Mouse (Mus musculus): ENCODE data around the gene Qser1.

DNA sequence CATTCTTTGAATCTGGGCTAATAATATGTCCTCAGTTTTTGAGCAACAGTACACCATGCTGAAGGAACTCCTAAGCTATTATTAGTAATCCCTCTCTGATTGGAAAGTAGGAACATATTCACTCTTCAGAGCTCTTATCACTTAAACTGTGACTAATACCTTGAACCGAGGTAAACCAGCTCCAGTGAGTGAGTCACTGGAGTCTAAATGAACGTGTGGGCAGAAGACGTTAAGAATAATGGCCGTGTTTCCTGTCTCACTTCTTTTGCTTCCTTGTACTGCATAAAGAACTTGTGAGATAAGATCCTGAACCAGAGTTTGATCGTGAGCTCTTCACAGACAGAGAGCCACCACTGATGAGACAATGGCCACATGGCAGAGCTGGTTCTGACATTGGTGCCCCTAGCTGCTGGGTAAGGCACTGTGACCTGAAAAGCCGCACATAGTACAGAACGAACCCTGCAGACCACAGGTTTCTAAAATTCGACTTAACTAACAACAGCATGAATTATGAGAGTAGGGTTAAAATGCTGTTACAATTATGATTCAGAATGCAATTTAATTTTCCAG is 53.3 kb downstream of the Qser1 start:
- TF ChIP-seq CTCF (IDR thresholded peaks at IDR 0.05; ENCODE audit: extremely low read depth, insufficient read length, insufficient replicate concordance, low read depth, low read length) = no peak
- TF ChIP-seq POLR2A (IDR thresholded peaks at IDR 0.05; ENCODE audit: low read depth, low read length) = no peak
